Mouse (Mus musculus) heart, adult 2 months (tissue): ENCODE data around the gene Nek2. TPM values are rescaled to one million over a fixed set of nuclear protein-coding genes. Genes with fewer than 3 reads are reported as not detected.

Experiments
- DNase-seq, 2 experiments: peaks; one replicate each; pipeline ENCODE4 v3.0.0; 2021
- H3K27ac ChIP-seq: fragments of 200-600 bp; 2 replicates; pipeline ENCODE4 v1.8.1; 2022
- H3K27me3 ChIP-seq: fragments of 200-500 bp; 2 replicates; pipeline ENCODE4 v1.6.1; 2012; ENCODE audit warnings: mild to moderate bottlenecking, low read length, inconsistent platforms, mixed read lengths; ENCODE audit not compliant: control insufficient read depth, insufficient read depth
- H3K36me3 ChIP-seq: fragments of 200-500 bp; 2 replicates; pipeline ENCODE4 v1.6.1; 2012; ENCODE audit warnings: low read length, inconsistent platforms; ENCODE audit not compliant: control insufficient read depth, insufficient read depth
- H3K4me1 ChIP-seq: fragments of 200-500 bp; 2 replicates; pipeline ENCODE4 v1.6.1; 2011; ENCODE audit warnings: low read length; ENCODE audit not compliant: control insufficient read depth, insufficient read depth
- H3K4me3 ChIP-seq: fragments of 200-600 bp; 2 replicates; pipeline ENCODE4 v1.8.1; 2022
- H3K79me2 ChIP-seq: fragments of 200-500 bp; replicated peaks from 2 replicates; pipeline ENCODE4 v1.6.1; 2012; ENCODE audit warnings: mild to moderate bottlenecking, inconsistent platforms, low read length, moderate library complexity, mixed read lengths; ENCODE audit not compliant: control insufficient read depth, insufficient read depth
- H3K9ac ChIP-seq: fragments of 200-500 bp; 2 replicates; pipeline ENCODE4 v1.6.1; 2012; ENCODE audit warnings: low read depth, mild to moderate bottlenecking, control low read depth, inconsistent platforms, low read length, mixed read lengths
- CTCF ChIP-seq: fragments of 200-600 bp; IDR thresholded peaks from 2 replicates; pipeline ENCODE4 v1.8.1; 2022; ENCODE audit warnings: antibody characterized with exemption, mild to moderate bottlenecking, moderate library complexity
- EP300 ChIP-seq: fragments of 200-500 bp; IDR thresholded peaks from 2 replicates; pipeline ENCODE4 v1.6.1; 2011; ENCODE audit warnings: low read depth, low read length, control low read depth; ENCODE audit not compliant: insufficient read depth
- POLR2A ChIP-seq: fragments of 200-500 bp; IDR thresholded peaks from 2 replicates; pipeline ENCODE4 v1.6.1; 2011; ENCODE audit warnings: mild to moderate bottlenecking, low read depth, low read length, control low read depth; ENCODE audit not compliant: insufficient read depth
- WGBS: fragments of 180-500 bp; shearing (Covaris S2); methylation state at CpG from one replicate; pipeline ENCODE4 v1.1.7; 2018; 5-methylcytosine and 5-hydroxymethylcytosine counted together
- intact Hi-C: fragments of 180-260 bp; cut with DNase I; formaldehyde crosslinking; loops from one replicate; pipeline ENCODE4 v1.15.1; 2025
- polyA plus RNA-seq: library from polyadenylated mRNA; depleted of rRNA; stranded (reverse); fragments of >200 nt; gene quantifications from 2 replicates; pipeline ENCODE4 v1.2.3, GENCODE M21; 2012
- total RNA-seq, 2 experiments: library from RNA; stranded (reverse); gene quantifications; 2 replicates each; pipeline ENCODE4 v1.2.3; 2021

Gene Nek2
- total and polyA plus RNA-seq, 3 experiments: 0.09 to 0.47 (median 0.37) TPM

DNA sequence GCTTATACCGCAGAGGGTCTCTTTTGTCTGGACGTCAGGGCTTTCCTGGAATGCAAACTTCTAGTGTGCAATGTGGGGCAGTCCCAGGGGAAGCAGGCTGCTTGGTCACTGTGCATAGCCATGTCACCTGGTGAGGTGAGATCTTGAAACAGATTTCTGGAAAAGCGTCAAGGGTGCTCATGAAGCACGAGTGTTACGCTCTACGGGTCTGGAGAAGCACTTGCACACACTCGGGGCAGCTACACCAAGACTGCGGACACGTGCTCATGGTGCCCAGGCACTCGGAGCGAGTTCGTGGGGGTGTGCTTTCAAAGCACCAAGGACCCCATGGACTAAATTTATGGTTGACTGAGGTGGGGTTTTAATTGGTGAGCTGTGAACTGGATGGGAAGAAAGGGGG is 9.5 kb upstream of the Nek2 start:
- Histone ChIP-seq H3K27ac (no peak overlapping the region), H3K4me1 (no peaks in the 10 kb centered on the region; the same call in 1 of the 2 replicates), H3K79me2 (no peaks in the 10 kb centered on the region), H3K36me3 (no peaks in the 10 kb centered on the region), H3K9ac (no peak overlapping the region), H3K27me3 (no peaks in the 10 kb centered on the region), H3K4me3 (no peak overlapping the region)
- TF ChIP-seq POLR2A (no peak), CTCF (no peak), EP300 (no peak)
- no peak for DNase-seq
- intact Hi-C loops: no loop called here
- 88% methylated on average over 12 of the region's 12 CpGs for WGBS

DNA sequence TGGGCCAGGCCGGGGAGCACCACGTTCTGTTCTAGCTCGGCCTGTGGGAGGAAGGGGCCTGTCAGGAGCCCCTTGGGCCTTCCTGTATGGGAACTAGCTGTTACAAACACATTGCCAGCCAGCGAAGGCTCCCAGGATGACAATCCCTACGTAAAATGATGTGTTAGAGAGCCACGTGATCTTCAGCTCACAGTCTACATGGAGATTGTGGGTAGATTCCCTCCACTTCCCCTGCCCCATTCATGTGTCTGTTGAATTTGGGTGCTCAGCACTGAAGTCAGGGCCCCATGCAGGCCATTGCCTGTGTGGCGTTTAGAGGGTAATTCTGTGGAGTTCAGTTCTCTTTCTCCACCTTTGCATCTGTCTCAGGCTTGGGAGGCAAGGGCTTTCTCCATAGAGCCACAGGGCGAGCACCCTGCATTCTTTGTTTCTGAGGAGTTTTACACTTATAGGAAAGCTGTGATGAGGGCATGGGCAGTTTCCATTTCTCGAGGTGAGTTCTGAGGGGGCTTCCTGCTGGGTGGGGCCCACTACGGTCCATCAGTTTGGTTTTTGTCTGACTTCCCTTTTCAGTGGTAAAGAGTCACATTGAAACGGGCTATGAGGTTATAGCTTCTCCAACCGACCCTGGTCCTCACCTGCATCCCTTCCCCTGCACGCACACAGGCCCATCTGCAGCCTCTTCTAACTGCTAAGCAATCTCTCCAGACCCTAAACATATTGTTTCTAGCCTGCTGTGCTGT is 8.1 kb upstream of the Nek2 start:
- no peak for TF ChIP-seq POLR2A
- TF ChIP-seq CTCF: no peak
- TF ChIP-seq EP300: no peak
- Histone ChIP-seq H3K4me1 (peaks cover 1% of the 10 kb centered on the region; the same call in 1 of the 2 replicates), H3K79me2 (no peaks in the 10 kb centered on the region), H3K27me3 (no peaks in the 10 kb centered on the region), H3K4me3 (no peak overlapping the region), H3K9ac (no peak overlapping the region), H3K36me3 (no peaks in the 10 kb centered on the region), H3K27ac (no peak overlapping the region)
- 76% methylated on average over 13 of the region's 13 CpGs for WGBS
- intact Hi-C loops: no loop called here
- no peak for DNase-seq

- intact Hi-C loops: no loop called here
- 88% methylated on average over 4 of the region's 4 CpGs for WGBS
Observed at GRCm38 (mm10) chr1:191814240-191814639, 7.0 kb upstream of the Nek2 start.

DNA sequence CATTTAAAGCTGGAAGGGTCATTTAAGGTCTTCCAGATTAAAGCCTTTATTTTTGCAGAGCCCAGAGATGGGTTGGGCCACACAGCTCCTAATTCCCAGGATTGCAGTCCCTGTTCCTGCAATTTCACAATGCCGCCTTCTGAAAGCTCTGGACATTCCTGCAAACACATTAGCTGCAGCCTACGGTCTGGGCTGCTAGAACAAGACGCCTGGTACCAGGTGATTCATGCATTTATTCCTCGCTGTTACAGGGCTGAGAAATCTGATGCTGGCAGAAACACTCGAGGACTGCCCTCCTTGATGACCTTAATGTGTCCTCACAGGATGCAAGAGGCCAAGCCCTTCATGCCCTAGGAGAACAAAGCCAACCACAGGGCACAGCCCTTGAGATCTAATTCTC is 6.3 kb upstream of the Nek2 start:
- Histone ChIP-seq H3K36me3 (no peaks in the 10 kb centered on the region), H3K4me1 (peaks cover 1% of the 10 kb centered on the region; the same call in 1 of the 2 replicates), H3K27ac (no peak overlapping the region), H3K79me2 (no peaks in the 10 kb centered on the region), H3K27me3 (no peaks in the 10 kb centered on the region), H3K9ac (no peak overlapping the region), H3K4me3 (no peak overlapping the region)
- 62% methylated on average over 5 of the region's 5 CpGs for WGBS
- DNase-seq: no peak
- intact Hi-C loops: loop anchor here (5.0 kb wide), 2 partner anchors 53 to 503 kb away; no protein-coding TSS in a partner anchor
- TF ChIP-seq POLR2A (no peak), CTCF (no peak), EP300 (no peak)

More at GRCm38 (mm10) chr1:191814240-191814639, 7.0 kb upstream of the Nek2 start:
- H3K4me3 ChIP-seq: no peak overlapping the region
- no peak overlapping the region for H3K9ac ChIP-seq
- H3K4me1 ChIP-seq: peaks cover 1% of the 10 kb centered on the region; the same call in 1 of the 2 replicates
- DNase-seq: no peak
- TF ChIP-seq POLR2A (no peak), CTCF (no peak), EP300 (no peak)
- no peaks in the 10 kb centered on the region for H3K27me3 ChIP-seq
- no peaks in the 10 kb centered on the region for H3K36me3 ChIP-seq
- H3K27ac ChIP-seq: no peak overlapping the region
- no peaks in the 10 kb centered on the region for H3K79me2 ChIP-seq

- Histone ChIP-seq H3K27ac (no peak overlapping the region), H3K4me1 (peaks cover 3% of the 10 kb centered on the region), H3K36me3 (no peaks in the 10 kb centered on the region), H3K79me2 (no peaks in the 10 kb centered on the region), H3K27me3 (no peaks in the 10 kb centered on the region), H3K9ac (no peak overlapping the region), H3K4me3 (no peak overlapping the region)
- 68% methylated on average over 3 of the region's 3 CpGs for WGBS
- DNase-seq: no peak
- TF ChIP-seq POLR2A (no peak), EP300 (no peak), CTCF (no peak)
- intact Hi-C loops: loop anchor here (5.0 kb wide), 2 partner anchors 54 to 504 kb away; no protein-coding TSS in a partner anchor
Observed at GRCm38 (mm10) chr1:191816596-191816995, 4.6 kb upstream of the Nek2 start.
